Mouse (Mus musculus) midbrain, postnatal 0 days (tissue): ENCODE results near the gene Mus81. TPM values are rescaled to one million over a fixed set of nuclear protein-coding genes. Genes with fewer than 3 reads are reported as not detected.
A peak's percentile ranks its signal among the peaks of the same experiment; 100 is the strongest.
"Not testable (repeated sequence)": the region's sequence is repeated elsewhere in the genome, so short reads cannot be mapped to it uniquely, and the experiment has no call there.

Experiments used
- ATAC-seq: fragments of 200-750 bp; cut with Nextera tagmentation; 2 replicates; pipeline ENCODE4 v1.8.0; 2017; ENCODE audit warnings: moderate number of reproducible peaks, mild to moderate bottlenecking, moderate TSS enrichment, moderate library complexity; ENCODE audit not compliant: low FRiP score
- DNase-seq: peaks from one replicate; pipeline ENCODE4 v3.0.0-alpha.2; 2015; ENCODE audit warnings: low spot score
- H3K27ac ChIP-seq: fragments of 300-500 bp; sonication (generic); 2 replicates; pipeline ENCODE4 v1.5.1; 2014; ENCODE audit warnings: low read depth, mild to moderate bottlenecking, low read length, mixed read lengths
- H3K27me3 ChIP-seq: fragments of 300-500 bp; sonication (generic); 2 replicates; pipeline ENCODE4 v1.6.1; 2014; ENCODE audit warnings: low read length, control low read depth, mixed read lengths; ENCODE audit not compliant: insufficient read depth
- H3K36me3 ChIP-seq: fragments of 300-500 bp; sonication (generic); 2 replicates; pipeline ENCODE4 v1.6.1; 2014; ENCODE audit warnings: low read length, control low read depth, mixed read lengths; ENCODE audit not compliant: insufficient read depth
- H3K4me1 ChIP-seq: fragments of 300-500 bp; sonication (generic); 2 replicates; pipeline ENCODE4 v1.6.1; 2014; ENCODE audit warnings: mild to moderate bottlenecking, control low read depth, antibody characterized with exemption, low read length, mixed read lengths; ENCODE audit not compliant: insufficient read depth
- H3K4me2 ChIP-seq: fragments of 300-500 bp; sonication (generic); 2 replicates; pipeline ENCODE4 v1.6.1; 2014; ENCODE audit warnings: low read depth, mild to moderate bottlenecking, low read length, mixed read lengths; ENCODE audit not compliant: poor library complexity, severe bottlenecking
- H3K4me3 ChIP-seq: fragments of 300-500 bp; sonication (generic); 2 replicates; pipeline ENCODE4 v1.5.1; 2014; ENCODE audit warnings: low read depth, mild to moderate bottlenecking, low read length, moderate library complexity
- H3K9ac ChIP-seq: fragments of 300-500 bp; sonication (generic); replicated peaks from 2 replicates; pipeline ENCODE4 v1.6.1; 2014; ENCODE audit warnings: mild to moderate bottlenecking, low read length, moderate library complexity, mixed read lengths; ENCODE audit not compliant: poor library complexity, severe bottlenecking
- H3K9me3 ChIP-seq: fragments of 300-500 bp; sonication (generic); 2 replicates; pipeline ENCODE4 v1.6.1; 2016; ENCODE audit warnings: low read length, control low read depth
- CTCF ChIP-seq: IDR thresholded peaks from 2 replicates; pipeline ENCODE4 v1.5.1; 2016; ENCODE audit warnings: antibody characterized with exemption, mild to moderate bottlenecking
- WGBS: fragments of 180-500 bp; shearing (Covaris S2); extraction: QIAGEN DNeasy Blood & Tissue Kit; methylation state at CpG from one replicate; pipeline ENCODE4 v1.1.7; 2014; 5-methylcytosine and 5-hydroxymethylcytosine counted together
- polyA plus RNA-seq: library from polyadenylated mRNA; unstranded; fragments of >200 nt; fragmentation: Nextera tagmentation; extraction: Ambion mirVana; gene quantifications from 2 replicates; pipeline ENCODE4 v1.2.1, GENCODE M21; 2015
- total RNA-seq: library from RNA; depleted of rRNA; stranded (reverse); fragments of >200 nt; gene quantifications from 2 replicates; pipeline ENCODE4 v1.2.3, GENCODE M21; 2014

The Mus81 gene
- total and polyA plus RNA-seq, 2 experiments from 2014 or later = 27.9 to 87.3 TPM

DNA sequence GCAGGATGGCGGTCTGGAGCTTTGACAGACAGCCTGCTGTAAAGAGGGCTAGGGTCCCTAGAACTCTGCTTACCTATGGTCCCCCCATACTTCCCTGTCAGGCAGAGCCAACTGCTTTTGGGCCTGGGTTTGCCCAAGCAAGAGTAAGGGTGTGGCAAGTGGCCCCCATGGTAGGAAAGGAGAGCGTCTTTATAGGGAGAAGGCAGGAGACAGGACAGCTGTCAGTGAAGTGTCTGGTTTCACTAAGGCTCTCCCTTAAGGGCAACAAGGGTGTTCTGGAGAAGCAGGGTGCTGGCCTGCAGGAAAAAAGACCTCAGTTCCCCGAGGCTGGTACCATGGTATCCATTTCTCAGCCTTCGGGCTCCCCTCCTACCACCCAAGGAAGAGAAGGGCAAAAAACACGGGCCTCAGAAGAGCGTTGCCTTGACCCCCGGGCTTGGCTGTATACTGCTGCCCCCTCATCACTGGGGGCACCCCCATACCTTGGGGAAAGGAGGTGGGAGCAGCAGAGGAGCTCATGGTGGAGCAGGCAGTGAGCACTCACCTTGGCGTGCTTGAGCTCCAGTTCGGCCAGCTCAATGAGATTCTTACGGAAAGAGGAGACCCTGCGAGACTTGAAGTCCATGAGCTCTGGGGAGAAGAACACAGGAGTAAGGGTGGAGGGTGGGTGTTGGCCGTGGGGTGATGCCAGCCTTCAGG is 7.3 kb upstream of the Mus81 start:
- WGBS = 85% methylated on average over 12 of the region's 12 CpGs
- Histone ChIP-seq H3K27ac (no peak overlapping the region), H3K9ac (no peak overlapping the region), H3K4me2 (no peak overlapping the region), H3K4me1 (no peaks in the 10 kb centered on the region), H3K36me3 (peaks cover 47% of the 10 kb centered on the region), H3K9me3 (no peaks in the 10 kb centered on the region), H3K4me3 (no peak overlapping the region), H3K27me3 (no peaks in the 10 kb centered on the region)
- ATAC-seq (no peak), DNase-seq (no peak)
- no peak for TF ChIP-seq CTCF

DNA sequence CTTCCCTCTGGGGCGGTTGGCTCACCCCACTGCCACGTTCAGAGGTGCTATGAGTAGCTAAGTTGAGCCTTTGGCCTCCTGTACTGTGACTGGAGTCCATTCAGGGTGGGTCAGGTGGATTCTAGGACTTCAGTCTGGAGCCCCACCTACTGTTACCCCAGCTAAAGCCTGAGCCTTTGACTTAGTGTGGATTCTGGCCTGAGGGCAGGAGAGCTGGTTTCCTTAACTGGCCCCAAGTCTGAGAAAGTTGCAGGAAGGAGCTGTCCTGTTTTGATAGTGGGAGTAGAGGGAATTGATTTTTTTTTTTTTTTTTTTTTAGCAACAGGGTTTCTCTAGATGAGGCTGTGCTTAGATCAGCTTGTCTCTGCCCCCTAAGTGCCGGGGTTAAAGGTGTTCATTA is 6.1 kb upstream of the Mus81 start:
- H3K27ac ChIP-seq = no peak overlapping the region
- DNase-seq = no peak
- no peak for ATAC-seq
- no peaks in the 10 kb centered on the region for H3K4me1 ChIP-seq
- TF ChIP-seq CTCF = no peak
- no peaks in the 10 kb centered on the region for H3K27me3 ChIP-seq
- H3K9ac ChIP-seq = no peak overlapping the region
- no peaks in the 10 kb centered on the region for H3K9me3 ChIP-seq
- no peak overlapping the region for H3K4me2 ChIP-seq
- H3K36me3 ChIP-seq = peaks cover 47% of the 10 kb centered on the region
- H3K4me3 ChIP-seq = no peak overlapping the region
- WGBS = 83% methylated on average over 3 of the region's 3 CpGs

DNA sequence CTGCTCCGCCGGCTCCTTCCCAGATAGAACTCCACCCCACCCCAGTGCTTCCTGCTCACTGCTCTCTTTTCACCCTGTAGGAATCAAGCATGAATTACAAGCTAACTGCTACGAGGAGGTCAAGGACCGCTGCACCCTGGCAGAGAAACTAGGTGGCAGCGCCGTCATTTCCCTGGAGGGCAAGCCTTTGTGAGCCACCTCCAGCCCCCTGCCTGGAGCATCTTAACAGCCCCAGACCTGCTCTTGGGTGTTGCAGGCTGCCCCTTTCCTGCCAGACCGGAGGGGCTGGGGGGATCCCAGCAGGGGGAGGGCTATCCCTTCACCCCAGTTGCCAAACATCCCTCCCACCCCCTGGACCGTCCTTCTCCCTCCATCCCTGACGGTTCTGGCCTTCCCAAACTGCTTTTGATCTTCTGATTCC is 5.1 kb upstream of the Mus81 start:
- ATAC-seq, H3K4me1 ChIP-seq, H3K4me3 ChIP-seq, DNase-seq, H3K27me3 ChIP-seq, H3K9me3 ChIP-seq, H3K4me2 ChIP-seq, H3K9ac ChIP-seq, H3K27ac ChIP-seq: not testable (repeated sequence)
- WGBS = 58% methylated on average over 9 of the region's 9 CpGs
- H3K36me3 ChIP-seq = peaks cover 46% of the 10 kb centered on the region

DNA sequence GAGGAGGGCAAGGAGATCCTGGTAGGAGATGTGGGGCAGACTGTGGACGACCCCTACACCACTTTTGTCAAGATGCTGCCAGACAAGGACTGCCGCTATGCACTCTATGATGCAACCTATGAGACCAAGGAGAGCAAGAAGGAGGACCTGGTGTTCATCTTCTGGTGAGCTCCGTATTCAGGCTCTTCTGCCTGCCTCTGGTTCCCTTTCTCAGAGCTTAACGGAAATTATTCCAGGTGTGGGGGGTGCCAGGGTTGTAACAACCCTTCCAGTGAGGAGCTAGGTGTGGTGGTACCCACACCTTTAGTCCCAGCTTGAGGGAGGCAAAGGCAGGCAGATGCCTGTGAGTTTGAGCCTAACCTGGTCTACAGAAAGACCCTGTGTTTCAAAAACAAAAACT is 4.4 kb upstream of the Mus81 start:
- Histone ChIP-seq H3K4me3 (no peak overlapping the region), H3K27ac (no peak overlapping the region), H3K27me3 (no peaks in the 10 kb centered on the region), H3K4me1 (no peaks in the 10 kb centered on the region), H3K9ac (no peak overlapping the region), H3K4me2 (no peak overlapping the region), H3K9me3 (no peaks in the 10 kb centered on the region), H3K36me3 (peaks cover 40% of the 10 kb centered on the region)
- no peak for ATAC-seq
- no peak for TF ChIP-seq CTCF
- DNase-seq = no peak
- 90% methylated on average over 4 of the region's 4 CpGs for WGBS

DNA sequence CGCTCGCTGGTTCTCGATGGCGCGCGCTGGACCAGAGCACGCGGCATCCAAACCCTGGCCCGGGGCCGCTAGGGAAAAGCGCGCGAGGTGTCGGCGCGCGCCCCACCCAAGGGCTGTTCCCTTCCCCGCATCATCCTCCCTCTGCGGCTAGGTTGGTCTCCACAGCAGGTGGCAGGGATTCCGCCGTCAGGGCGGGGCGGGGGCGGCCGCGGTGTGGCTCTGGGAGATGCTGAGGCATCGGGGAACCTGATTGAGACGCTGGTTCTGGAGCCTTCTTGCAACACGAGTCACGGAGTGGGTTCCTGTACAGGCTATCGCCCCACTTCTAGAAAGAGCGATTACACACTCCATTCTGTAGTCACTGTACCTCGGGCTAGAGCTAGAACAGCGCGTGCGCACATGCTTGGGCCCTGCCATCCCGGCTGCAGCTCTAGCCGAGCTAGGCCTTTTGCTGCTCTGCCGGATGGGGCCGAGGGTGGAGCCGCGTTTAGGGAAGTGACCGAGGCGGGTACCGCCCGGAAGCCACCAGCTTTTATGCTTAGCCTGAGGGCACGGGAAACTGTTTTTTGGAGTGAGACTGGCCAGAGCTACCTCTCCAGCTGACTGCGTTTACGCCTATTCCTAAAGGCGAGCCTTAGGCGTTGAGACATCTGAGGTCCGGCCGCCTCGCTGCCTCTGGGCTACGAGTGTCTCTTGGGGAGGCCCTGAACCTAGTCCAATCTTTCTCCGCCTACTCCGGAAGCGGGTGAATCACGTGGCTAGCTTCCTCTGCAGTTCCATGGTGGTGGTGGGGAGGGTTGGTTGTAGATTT is 2.9 kb upstream of the Mus81 start:
- Histone ChIP-seq H3K4me1 (peaks cover 3% of the 10 kb centered on the region; the same call in 1 of the 2 replicates), H3K9me3 (no peaks in the 10 kb centered on the region), H3K36me3 (peaks cover 25% of the 10 kb centered on the region), H3K27ac (peak overlapping the region; percentile 99), H3K9ac (peak overlapping the region; percentile 96), H3K4me3 (peak overlapping the region; percentile 71), H3K27me3 (no peaks in the 10 kb centered on the region), H3K4me2 (peak overlapping the region; percentile 65)
- WGBS = under 1% methylated on average over 49 of the region's 59 CpGs
- DNase-seq = peak; percentile 82
- no peak for TF ChIP-seq CTCF
- ATAC-seq = 0 out of 2 replicates have a peak, but pooled peaks have one; percentile 24
